Mouse (Mus musculus) regulatory T cell (primary cell): ENCODE measurements at regions not wholly inside any gene's neighbourhood (a gene's known extent, or its start where the extent isn't known, plus 50 kb on each side); places are given as distances from the start of the nearest gene placed in this dataset.

Experiments
- in situ Hi-C: fragments of 300-600 bp; cut with MboI, MseI; formaldehyde crosslinking; loops from one replicate; pipeline ENCODE4 v1.15.1; 2025; ENCODE audit warnings: high pct_unique_total_duplicates

DNA sequence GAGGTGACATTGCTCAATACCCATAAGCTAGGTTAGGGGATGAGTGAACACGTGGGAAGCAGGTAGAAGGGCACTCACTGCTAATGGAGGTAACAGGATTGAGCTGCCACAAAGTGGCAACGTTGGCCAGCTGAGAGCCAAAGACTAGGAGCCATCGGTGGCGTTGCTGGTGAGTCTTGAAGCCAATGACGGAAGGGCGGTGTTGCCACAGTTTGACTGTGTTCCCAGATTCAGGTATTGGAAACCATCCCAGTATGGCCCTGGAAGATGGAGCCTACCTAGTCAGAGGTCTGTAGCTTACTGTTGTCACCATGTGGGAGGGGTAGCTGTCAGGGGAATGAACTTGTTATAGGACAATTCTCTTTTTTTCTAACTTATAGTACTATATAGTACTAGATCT is 158.4 kb downstream of the Ly86 start:
- in situ Hi-C loops, result no loop called here

GRCm38 (mm10) chr13:37503898-37504297 is 158.9 kb downstream of the Ly86 start:
- in situ Hi-C loops, result no loop called here

DNA sequence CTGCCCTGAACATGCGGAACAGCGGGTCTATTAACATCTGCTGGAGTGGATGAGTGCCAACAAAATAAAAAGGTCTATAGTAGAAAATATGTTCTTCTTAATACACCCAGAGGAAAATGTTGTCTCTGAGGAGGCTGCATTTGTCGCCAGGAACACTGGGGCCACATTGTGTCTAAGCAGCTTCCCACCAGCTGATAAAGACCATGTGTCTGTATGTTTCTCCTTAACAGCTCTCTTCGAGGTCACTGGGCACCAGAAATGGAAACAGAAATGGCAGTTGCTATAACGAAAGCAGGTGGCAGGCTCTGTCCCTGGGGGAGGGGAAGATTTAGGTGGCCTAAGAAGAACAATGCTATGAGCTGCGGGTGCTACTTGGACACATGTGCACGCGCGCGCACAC is 159.4 kb downstream of the Ly86 start:
- in situ Hi-C loops, result no loop called here

GRCm38 (mm10) chr13:37505617-37506016 is 160.6 kb downstream of the Ly86 start:
- in situ Hi-C loops, result no loop called here

- in situ Hi-C loops, result no loop called here
Observed at GRCm38 (mm10) chr13:37506046-37506445, 161.0 kb downstream of the Ly86 start.

- in situ Hi-C loops, result no loop called here
Observed at GRCm38 (mm10) chr13:37506701-37507100, 161.7 kb downstream of the Ly86 start.

GRCm38 (mm10) chr13:37507146-37507545 is 162.1 kb downstream of the Ly86 start:
- in situ Hi-C loops, result no loop called here

DNA sequence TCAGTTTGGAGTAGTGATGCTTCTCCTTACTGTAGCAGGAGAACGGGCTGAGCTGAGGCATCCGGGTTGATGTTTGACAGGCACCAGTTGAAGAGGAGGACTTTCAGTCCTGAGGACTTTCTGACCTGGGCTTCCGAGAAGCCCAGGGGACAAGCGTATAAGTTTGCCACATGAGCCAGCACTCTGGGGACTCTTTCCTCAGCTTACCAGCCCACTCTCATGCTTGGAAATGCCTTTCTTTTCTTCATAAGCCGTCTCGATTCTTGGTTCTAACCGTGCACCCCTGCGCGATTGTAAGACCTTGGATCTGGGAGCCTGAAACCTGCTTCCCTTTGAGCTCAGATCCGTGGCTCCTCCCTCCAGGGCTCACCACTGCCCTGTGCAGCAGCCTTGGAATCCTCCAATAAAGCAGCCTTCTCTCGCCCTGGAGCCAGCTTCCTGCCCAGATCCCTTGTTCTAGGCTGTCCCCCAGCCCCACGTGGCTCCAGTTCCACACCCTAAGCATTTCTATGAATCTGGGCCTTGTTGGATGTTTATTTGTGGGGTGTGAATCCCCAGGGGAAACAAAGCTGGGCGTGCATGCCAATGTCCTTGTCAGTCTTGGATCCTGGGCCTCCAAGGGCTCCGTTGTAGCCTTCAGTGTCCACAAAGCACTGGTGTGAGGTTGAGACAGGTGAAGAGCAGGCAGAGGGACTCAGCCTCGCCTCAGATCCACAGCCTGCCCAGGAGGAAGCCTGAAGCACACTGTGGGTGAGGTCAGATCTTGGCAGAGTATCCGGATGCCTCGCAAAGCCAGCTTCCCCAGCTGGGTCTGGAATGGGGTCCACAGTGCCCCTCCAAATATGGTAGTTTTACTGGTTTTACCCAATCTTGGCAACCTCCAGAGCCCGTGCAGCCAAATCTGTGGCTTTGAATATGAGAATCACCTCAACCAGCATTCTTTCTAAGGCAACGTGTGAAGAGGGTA is 163.7 kb downstream of the Ly86 start:
- in situ Hi-C loops, result no loop called here

DNA sequence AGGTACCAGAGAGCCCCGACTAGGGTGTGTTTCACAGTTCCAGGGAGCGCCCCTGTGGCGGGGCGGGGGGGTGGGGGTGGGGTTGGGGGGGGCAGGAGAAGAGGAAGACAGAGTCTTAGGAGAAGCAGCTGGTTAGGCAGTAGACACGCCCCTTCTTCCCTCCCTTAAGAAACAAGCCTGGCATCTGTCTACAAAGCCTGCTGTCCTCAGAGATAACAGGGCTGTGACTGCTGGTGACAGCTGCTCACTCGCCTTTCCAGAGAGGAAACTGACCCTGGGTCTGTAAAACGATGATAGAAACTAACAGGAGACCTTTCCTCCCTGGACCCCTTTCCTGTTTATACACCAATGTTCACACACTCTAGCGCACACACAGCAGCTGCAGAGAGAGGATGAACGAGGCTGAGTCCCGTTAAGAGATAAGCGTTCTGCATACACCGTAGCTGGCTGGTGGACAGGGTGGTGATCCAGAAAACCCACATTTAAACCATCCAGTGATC is 164.4 kb downstream of the Ly86 start:
- in situ Hi-C loops, result no loop called here

- in situ Hi-C loops, result no loop called here
Observed at GRCm38 (mm10) chr13:37510511-37510910, 165.5 kb downstream of the Ly86 start.

- in situ Hi-C loops, result no loop called here
Observed at GRCm38 (mm10) chr13:37511006-37511405, 166.0 kb downstream of the Ly86 start.

- in situ Hi-C loops, result no loop called here
Observed at GRCm38 (mm10) chr13:37511406-37511805, 166.4 kb downstream of the Ly86 start.

GRCm38 (mm10) chr13:37512781-37513180 is 167.8 kb downstream of the Ly86 start:
- in situ Hi-C loops, result no loop called here

GRCm38 (mm10) chr13:37513206-37513904 is 168.3 kb downstream of the Ly86 start:
- in situ Hi-C loops, result no loop called here

DNA sequence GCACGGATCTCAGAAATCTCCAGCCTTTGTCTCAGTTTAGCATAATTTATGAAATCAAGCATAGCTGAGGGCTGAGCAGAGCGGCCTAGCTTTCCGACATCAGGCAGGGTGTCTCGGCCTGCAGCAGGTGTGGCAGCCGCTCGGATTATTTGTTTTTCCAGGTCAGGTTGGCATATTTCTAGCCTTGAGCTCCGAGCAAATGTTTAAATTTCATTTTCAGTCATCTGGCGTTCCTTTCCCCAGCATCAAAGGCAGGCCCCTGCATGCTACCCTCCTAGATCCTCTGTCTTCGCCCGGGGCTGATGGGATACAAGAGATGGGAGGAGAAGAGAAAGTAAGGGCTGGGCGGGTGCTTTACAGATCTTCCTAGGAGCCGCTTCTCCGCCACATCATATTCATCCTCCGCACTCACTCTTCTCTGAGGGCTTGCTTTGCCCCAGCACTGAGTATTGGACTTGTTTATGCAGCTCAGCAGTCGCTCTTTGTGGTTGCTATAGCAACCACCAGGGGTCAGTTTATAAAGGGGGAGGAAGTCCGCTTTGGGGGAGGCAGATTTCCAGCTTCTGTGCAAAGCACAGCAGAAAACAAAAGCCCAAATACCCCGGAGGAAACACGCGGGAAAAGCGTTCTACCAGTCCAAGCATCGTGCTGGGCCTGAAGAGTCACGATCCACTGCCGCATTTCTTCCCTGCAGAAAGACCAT is 169.0 kb downstream of the Ly86 start:
- in situ Hi-C loops, result no loop called here

DNA sequence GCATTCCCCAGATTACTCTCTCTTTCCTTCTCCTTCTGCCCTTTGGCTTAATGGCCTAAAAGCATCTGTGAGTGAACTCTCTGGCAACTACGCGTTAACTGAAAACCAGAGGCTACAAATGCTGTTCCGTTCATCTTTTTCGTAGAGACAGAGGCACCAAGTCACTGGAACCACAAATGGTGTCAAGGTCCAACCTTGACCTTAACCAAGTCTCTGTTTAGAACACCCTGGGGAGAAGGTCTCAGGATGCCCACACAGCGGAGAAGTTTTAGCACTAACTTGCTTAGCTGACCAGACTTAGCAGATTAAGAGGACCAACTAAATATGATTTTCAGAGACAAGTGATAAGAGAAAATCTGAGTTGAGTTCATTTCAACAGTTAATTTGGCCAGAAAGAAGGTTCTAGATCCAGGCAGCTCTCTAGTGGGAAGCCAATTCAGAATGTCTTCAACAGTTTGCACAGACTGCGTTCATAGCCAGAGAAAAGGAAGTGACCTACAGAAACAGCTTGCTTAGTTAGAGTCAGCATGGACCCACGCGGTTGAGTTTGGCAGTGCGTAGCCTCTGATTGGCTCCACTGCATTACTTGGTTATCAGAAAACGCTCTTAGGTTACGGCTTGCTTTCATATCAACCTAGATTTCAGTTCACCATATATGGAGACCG is 169.8 kb downstream of the Ly86 start:
- in situ Hi-C loops, result no loop called here

DNA sequence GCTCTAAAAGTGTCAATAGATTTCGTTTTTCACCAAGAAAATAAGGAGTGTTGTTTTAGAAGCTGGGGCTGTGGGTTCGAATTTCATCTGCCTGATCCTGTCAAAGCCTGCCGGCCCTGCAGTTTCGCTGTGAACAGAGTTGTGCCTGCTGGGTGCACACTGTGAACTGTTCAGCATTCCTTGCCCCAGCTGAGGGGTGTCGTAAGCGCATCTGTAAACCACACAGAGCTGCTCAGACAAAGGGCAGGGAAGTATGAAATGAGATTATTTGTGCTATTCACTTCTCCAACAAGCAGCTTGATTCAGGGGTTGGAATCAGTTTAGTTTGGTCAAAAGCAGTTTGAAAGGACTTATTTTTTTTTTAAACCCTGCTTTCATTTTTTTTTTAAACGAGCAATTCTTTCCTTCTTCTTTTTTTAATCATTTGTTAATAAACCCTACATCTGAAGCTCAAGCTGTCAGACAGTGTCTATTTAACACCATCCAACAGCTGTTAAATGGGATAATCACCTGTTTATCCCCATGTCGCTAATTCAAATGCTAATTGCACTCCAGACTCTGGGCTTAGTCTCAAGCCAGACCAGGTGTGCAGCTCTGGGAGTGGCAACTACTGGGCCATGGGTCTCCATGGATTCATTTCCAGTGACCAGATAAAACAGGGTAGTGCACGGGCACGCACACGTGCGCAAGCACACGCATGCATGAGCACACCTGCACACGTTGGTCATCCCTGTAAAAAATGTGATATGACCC is 172.2 kb downstream of the Ly86 start:
- in situ Hi-C loops, result no loop called here

DNA sequence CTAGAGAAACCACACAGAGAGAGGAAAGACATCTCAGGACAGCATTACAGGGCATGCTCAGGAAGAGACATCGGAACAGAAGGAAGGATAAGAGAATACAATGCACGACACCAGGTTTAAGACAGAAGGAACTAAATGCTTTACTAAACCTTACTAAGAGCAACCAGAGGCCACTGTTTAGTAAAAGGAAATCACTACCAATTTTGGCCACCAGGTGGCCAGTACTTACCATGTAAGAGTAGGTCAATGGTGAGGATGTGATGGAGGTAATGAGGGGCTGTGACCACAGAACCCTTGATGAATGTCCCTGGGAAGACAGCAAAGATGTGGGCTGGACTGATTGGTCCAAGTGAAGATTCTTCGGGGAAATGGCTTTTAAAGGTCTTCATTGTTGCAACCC is 174.9 kb downstream of the Ly86 start:
- in situ Hi-C loops, result no loop called here

DNA sequence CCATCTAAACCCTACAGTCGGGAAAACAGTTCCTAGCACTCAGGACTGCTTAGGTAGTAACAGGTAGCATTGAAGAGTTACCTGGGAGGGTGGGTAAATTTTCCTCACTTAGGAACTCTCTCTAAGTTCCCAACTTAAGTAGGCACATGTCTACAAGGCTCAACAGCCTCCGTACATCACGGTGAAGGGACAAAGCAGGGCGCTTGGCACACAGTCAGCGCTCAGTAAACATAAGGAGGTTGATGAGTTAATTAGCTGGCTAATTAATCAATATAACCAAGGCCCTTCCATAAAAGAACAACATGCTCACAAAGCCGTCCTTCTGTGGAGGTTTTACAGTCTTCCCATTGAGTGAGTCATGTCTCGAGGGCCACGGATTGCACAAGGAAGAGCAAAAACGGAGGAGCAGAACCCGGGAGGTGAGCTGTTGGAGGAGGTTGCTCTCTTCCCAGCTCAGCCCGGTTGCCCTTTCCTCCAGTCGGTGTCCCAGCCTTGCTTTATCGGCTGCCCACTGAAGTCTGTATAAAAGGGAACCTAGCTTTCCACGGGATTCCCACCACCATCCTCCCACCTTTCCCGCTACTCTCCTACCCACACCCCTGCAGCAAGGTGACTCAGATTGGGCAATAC is 180.2 kb downstream of the Ly86 start:
- in situ Hi-C loops, result no loop called here

GRCm38 (mm10) chr13:37526102-37526501 is 181.1 kb downstream of the Ly86 start:
- in situ Hi-C loops, result no loop called here
